Mouse (Mus musculus) T-cell, adult 2 months (primary cell): ENCODE data around the gene Rtn4ip1.
"Not testable (repeated sequence)": the region's sequence is repeated elsewhere in the genome, so short reads cannot be mapped to it uniquely, and the experiment has no call there.

Source experiments
- DNase-seq: peaks from one replicate; pipeline ENCODE4 v3.0.0; 2022; ENCODE audit warnings: low spot score

The Rtn4ip1 gene

DNA sequence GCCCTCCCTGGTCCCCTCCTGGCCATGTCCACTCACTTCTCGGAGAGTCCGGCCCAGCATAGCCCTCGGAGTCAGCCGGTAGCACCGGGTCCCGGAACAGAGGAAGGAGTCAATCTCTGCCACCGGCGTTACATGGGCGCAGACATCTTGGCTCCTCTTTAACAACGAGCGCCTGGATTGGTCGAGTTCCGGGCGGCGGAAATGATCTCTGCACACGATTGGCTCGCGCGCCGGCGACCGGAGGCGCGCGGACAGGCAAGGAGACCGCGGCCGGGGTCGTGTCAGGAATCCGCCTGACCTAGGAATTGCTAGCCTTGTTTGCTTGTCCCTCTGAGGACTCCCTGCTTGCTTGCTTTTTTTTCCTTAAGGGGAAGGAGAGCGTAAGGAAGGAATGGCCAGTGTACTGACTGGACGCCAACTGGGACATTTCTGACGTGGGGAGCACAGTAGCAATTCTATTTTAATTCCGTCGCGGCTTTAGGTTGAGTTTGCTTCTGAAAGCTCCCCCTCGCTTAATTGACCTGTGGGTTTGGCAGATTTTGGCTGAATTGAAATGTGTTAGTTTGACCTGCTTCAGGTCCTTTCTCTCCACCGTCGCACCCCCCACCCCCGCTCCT, at the start of gene Rtn4ip1, which contains the start of gene Qrsl1:
Gene Rtn4ip1 (plus strand): TSS at position 230 of the 617 bp plus-strand sequence.
Gene Qrsl1 (minus strand): TSS at position 168 of the 617 bp plus-strand sequence.
- peak; percentile 91 for DNase-seq

DNA sequence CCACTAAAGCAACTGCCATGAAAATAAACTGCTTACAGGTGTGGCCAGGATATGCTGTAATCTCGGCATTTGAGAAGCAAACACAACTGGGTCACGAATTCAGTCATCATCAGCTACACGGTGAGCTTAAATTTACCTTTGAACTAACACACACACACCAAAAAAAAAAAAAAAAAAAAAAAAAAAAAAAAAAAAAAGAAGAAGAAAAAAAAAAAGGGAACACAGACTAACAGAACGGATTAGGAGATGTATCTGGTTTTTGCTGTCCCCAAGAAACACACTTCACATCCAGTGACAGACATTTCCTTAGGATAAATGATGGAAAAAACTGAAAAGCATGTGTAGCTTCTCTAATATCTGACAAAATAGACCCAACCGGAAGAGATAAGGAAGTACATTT, 49.7 kb upstream of the Rtn4ip1 start:
- no peak for DNase-seq

DNA sequence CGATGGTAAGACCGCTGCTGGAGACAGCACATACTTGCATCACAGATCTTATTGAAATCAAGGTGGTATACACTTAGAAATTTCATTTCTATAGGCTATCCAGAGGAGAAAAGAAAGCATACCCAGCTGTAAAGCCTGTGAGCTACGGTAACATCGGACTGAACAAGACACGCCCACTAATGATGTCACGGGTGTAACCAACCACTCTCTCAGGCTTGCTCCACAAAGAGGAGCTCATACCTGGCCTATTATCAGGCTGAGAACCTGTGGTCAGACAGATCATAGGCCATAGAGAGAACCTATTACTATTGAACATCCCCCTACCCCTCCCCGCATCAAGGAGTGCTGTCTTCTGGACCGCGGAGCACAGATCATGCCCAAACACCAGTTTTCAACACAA, 45.7 kb upstream of the Rtn4ip1 start:
- DNase-seq: no peak

- DNase-seq: no peak
Measured at GRCm38 (mm10) chr10:43856351-43856750, 45.3 kb upstream of the Rtn4ip1 start.

DNA sequence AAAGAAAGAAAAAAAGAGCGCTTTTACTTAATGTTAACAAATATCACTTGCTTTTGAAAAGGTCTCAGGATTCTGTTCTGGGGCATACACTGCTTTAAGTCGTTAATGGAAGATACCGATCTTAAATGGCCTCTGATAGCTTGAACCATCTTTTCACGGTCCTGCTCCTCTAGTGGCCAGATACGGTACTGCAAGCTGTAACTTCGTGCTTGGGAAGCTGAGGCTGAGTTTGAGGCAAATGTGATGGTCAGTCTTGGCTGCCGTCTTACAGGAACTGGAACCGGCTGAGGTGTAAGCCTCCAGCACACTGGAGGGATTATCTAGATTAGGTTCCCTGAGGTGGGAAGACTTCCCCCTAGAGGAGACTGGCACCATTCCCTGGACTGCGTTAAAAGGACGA, 30.9 kb upstream of the Rtn4ip1 start:
- DNase-seq: peak; percentile 5

DNA sequence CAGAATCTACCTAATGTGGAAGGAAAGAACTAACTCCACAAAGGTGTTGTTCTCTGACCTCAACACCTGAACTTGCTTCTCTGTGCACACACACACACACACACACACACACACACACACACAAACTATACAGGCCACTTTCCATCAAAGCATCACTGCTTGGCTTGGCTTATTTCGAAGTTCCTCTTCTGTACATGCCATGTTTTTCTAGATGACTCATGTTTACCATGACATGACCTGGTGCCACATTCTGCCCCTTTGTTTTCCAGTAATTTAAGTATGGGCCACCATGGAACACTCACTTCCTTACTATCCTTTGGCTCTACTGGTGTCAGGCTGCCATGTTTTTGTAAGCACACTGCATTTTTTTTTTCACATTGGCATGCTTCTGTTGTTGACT, 30.1 kb upstream of the Rtn4ip1 start:
- no peak for DNase-seq

- no peak for DNase-seq
Measured at GRCm38 (mm10) chr10:43887676-43888075, 13.9 kb upstream of the Rtn4ip1 start.

GRCm38 (mm10) chr10:43888976-43889375, 12.6 kb upstream of the Rtn4ip1 start:
- DNase-seq: no peak

DNA sequence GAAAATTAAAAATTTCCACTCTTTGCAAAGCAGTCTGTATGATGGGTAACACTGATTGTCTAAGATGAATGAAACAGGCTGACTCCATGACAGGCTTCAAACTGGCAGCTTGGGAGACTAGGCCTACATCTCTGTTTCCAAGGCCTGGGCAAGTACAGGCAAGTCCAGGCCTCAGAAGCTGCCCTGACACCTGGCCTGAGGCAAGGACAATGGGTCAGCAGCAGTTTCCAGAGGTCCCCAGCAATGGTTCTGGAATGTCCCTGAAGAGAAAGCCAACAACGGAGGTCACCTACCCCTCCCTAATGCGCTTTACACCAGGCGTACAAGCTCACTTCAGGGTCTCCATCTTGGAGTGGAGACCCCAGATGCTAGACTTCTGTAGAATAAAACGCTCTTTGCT, 8.6 kb upstream of the Rtn4ip1 start:
- no peak for DNase-seq

DNA sequence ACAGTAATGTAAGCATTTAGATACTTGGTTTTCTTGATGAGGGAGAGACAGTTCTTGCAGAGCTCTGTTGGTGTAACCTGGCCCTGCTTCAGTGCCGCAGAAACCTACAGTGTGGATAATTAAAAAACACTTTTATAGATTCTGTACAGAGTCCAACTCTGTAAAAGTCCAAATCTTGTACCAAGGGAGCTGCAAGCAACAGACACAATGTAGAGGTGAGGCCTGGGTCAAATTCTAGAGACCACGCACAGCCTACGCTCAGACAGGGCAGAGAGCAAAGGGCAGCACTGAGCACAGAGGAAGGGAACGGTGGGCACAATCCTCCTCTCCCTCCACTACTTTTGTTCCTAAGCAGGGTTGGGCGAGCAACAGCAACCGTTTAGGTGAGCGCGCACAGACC, 5.5 kb upstream of the Rtn4ip1 start:
- DNase-seq: no peak

GRCm38 (mm10) chr10:43898276-43898675, 3.3 kb upstream of the Rtn4ip1 start:
- no peak for DNase-seq

- DNase-seq: peak; percentile 1
Measured at GRCm38 (mm10) chr10:43900883-43901570, 580 bp upstream of the Rtn4ip1 start.

DNA sequence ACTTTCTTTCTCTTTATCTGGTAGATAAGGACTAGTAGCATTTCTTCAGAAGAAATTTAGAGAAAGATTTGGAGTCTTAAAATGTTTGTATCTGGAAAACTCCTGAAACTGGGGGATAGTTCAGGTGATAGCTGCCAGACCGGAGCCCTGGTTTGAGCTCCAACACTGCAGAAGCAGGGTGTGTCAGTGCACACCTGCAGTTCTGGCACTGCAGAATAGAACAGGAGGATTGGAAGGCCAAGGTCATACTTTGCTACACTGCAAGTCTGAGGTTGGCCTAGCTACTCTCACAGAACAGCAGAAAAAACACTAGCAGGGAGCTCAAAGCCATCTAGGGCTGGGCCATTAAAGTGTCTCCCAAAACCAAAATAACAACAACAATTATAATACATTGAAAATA, 3.0 kb downstream of the Rtn4ip1 start:
- no peak for DNase-seq

- DNase-seq: no peak
Measured at GRCm38 (mm10) chr10:43910032-43910872, 8.6 kb downstream of the Rtn4ip1 start.

- DNase-seq: no peak
Measured at GRCm38 (mm10) chr10:43910873-43911142, 9.2 kb downstream of the Rtn4ip1 start.

DNA sequence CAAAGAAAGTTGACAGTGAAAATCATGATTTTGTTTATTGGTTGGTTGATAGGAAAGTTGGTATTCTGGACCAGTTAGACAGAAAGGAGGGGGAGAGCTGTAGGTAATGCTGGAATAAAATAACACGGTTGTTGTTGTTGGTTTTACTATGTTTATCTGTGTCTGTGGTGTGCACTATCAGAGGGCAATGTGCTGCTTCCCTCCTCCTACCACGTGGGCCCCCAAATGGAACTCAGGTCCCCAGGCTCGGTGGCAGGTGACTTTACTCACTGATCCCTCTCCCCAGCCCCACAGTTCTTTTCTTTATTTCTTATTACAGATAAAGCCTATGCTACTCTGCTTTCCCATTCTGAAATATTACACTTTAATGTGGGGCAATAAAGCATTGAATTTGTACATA, 10.6 kb downstream of the Rtn4ip1 start:
- DNase-seq: no peak

GRCm38 (mm10) chr10:43916181-43916580, 14.6 kb downstream of the Rtn4ip1 start:
- DNase-seq: no peak

GRCm38 (mm10) chr10:43916737-43917136, 15.1 kb downstream of the Rtn4ip1 start:
- DNase-seq: no peak

DNA sequence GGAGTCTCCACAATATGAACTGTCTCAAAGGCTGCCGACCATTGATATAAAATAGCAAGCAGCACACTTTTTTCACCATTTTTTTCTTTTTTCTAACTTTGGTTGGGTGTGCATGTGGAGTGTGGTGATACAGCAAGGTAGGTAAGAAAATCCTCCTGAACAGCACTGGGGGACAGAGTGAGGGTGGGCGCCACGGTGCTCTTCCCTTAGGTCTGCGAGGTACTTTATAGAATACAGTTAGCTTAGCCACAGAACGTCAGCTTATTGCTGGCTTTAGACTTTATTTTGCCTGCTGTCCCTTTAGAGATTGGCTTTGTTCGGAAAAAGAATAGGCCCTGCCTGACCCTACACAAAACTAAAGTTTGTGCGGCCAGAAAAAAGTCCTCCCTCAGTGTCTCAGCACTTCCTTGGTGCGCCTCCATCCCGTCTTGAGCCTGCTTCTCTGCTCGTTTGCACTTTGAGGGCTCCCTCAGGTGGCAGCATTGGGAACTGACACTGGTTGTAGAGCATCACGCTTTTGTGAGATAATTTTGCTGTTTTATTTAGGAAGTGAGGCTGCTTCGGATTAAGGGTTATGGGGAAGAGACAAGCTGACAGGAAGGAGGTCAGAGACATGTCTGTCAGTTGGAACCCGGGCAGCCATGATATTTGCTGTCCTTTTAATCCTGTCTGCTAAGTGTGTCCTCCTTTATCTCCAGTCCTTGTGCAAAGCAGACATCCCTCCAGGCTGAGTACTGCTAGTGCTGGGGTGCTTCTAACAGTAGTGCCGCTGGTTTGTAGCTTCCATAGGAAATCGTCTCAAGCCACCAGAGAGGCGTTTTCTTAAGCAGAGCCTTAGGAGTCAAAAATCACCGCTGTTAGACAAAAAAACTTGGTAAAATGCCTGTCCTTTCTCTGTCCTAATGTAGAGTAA, 17.3 kb downstream of the Rtn4ip1 start:
- DNase-seq: peak; percentile 61

- no peak for DNase-seq
Measured at GRCm38 (mm10) chr10:43923096-43923495, 21.5 kb downstream of the Rtn4ip1 start.

GRCm38 (mm10) chr10:43925776-43926175, 24.2 kb downstream of the Rtn4ip1 start:
- not testable (repeated sequence) for DNase-seq

DNA sequence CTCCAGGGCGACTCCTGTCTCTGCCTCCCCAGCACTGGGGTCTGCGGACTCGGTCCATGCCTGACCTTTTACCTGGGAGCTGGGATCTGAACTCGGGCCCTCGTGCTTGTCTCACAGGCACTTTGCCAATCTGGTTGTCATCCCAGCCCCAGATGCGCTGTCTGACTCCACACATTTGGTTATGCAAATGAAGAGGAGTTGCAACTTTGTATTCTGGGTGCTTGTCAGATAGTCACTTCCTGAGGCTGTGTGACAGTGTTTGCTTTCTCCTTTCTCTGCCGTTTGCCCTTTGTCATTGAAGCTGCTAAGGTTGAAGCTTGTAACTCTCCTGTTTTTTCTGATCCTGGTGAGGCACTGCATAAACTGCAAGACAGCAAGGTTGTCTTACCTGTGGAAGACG, 26.1 kb downstream of the Rtn4ip1 start:
- no peak for DNase-seq
